Mouse (Mus musculus) stomach, postnatal 0 days (tissue): ENCODE results near the gene Rai14.

Experiments used
- CTCF ChIP-seq: IDR thresholded peaks from 2 replicates; pipeline ENCODE4 v1.5.1; 2016; ENCODE audit warnings: antibody characterized with exemption, low read depth, mild to moderate bottlenecking, moderate library complexity
- EP300 ChIP-seq: optimal IDR thresholded peaks from 2 replicates; pipeline ENCODE3; 2016; ENCODE audit warnings: antibody characterized with exemption

DNA sequence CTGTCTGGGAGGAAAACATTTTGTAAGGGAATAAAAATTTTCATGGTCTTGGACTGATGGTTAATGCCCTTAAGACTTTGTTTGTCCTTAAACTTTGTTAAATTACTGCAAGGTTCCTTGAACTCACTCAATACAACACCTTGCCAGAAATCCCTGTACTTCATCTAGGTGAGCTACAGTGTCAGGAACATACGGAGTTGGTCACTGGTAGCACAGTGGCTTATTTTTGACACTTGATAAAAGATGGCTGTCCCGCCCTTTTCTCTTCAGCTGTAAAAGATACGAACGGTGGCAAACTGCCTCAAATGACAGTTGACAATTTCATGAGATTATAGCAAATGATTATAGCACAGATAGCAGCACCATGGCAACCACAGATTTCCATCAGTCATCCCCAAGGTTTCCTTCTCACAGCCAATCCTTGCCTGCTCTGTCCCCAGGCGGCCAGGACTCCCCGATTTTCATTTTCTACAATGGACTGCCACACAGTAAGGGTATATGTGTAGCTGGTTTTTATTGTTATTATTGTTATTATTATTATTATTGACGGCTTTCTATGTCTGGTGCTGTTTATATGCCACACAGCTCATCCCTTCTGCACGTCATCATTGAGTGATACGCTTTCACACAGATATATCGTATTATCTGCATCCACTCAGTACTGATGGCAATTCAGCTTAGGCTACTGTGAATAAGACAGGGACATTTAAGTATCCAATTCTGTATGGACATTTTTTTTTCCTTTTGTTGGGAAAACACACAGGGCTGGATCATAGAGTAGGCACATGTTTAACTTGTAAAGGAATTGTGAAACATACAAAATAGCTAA is 129.9 kb downstream of the Rai14 start:
- TF ChIP-seq CTCF, result no peak
- TF ChIP-seq EP300, result no peak
